Mouse (Mus musculus) spleen, embryonic (tissue): ENCODE measurements at regions not wholly inside any gene's neighbourhood (a gene's known extent, or its start where the extent isn't known, plus 50 kb on each side); places are given as distances from the start of the nearest gene placed in this dataset.

ENCODE experiments used
- CTCF ChIA-PET: fragments of 350-600 bp; sonication (Branson Sonifier 250); formaldehyde crosslinking; loops from one replicate; lab custom pipeline; 2022; lab: Charles Lee

GRCm38 (mm10) chr3:17667016-17667415, 281.2 kb upstream of the Cypt12 start:
- CTCF ChIA-PET = no interaction called here

- CTCF ChIA-PET = no interaction called here
These were observed 279.4 kb upstream of the Cypt12 start for GRCm38 (mm10) chr3:17668839-17669238.
